Mouse (Mus musculus) gastrocnemius, postnatal 36 days (tissue): ENCODE measurements around the gene Olfr360. TPM values are rescaled to one million over a fixed set of nuclear protein-coding genes. Genes with fewer than 3 reads are reported as not detected.
"Not testable (repeated sequence)": the region's sequence is repeated elsewhere in the genome, so short reads cannot be mapped to it uniquely, and the experiment has no call there.

Source experiments
- DNase-seq, 2 experiments: peaks; one replicate each; pipeline ENCODE4 v3.0.0; 2022
- intact Hi-C: fragments of 180-260 bp; cut with DNase I; formaldehyde crosslinking; loops from one replicate; pipeline ENCODE4 v1.15.1; 2025
- long read RNA-seq, 2 experiments: library from polyadenylated mRNA; stranded (forward); transcript quantifications; one replicate each; pipeline ENCODE4 v2.0.0; 2021
- total RNA-seq, 2 experiments: library from RNA; stranded (reverse); gene quantifications; 2 replicates each; pipeline ENCODE4 v1.2.3; 2021

Olfr360 gene
- total RNA-seq: not detected
- long read RNA-seq, experiment 1: 0 reads
- long read RNA-seq, experiment 2: 0 reads

DNA sequence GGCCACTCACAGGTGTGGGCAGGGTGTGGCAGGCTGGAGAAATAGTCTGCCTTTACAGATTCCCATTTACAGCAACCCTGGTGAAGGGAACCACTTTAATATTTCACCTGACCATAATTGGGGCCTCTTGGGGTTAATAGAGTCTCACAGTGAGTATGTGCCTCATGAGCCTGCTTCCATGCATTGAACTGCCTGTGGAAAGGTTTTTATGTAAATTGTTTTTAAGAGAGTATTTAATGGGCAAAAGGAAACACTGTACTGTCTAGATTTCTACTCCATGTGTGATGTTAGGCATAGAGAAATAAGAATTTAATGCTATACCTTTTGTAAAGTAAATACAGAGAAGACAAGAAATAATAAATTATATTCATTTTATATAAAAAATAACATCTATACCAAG lies at the start of gene Olfr360:
Gene Olfr360, plus strand, starts transcription at position 301 of the 400 bp plus-strand sequence.
- intact Hi-C loops: no loop called here
- DNase-seq: no peak

DNA sequence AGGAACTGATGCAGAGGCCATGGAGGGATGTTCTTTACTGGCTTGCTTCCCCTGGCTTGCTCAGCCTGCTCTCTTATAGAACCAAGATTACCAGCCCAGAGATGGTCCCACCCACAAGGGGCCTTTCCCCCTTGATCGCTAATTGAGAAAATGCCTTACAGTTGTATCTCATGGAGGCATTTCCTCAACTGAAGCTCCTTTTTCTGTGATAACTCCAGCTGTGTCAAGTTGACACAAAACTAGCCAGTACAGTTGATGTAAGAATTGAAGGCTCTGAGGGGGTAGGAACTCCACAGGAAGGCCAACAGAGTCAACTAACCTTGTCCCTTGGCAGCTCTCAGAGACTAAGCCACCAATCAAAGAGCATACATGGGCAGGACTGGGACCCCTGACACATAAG lies 23.6 kb downstream of the Olfr360 start, which contains the start of gene Olfr361:
Gene Olfr361, minus strand, starts transcription at position 101 of the 400 bp plus-strand sequence.
- DNase-seq, intact Hi-C loops: not testable (repeated sequence)

DNA sequence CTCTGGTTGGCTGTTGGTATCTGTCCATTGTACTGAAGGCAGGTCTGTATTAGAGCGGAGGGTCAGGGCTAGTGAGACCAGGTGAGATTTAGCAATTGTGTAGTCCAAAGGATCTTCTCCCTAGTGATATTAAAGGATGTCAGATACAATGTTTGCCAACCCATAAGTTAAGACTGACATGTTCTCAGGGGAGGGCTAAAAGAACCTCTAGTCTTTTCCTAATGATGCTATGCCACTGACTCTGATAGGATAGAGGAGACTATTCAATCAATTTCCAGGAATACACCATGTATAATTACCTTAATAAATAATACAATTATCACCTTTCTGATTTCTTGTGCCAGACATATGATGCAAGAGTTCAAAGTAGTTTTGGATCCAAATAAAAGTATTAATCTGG lies 52.3 kb downstream of the Olfr360 start, which contains the start of gene Olfr362:
Gene Olfr362, minus strand, starts transcription at position 101 of the 400 bp plus-strand sequence.
- intact Hi-C loops: no loop called here

More for the DNA sequence above, 52.3 kb downstream of the Olfr360 start, which contains the start of gene Olfr362:
- no peak for DNase-seq

Other genes with a start within 250 kb of the Olfr360 start
- not detected for gene Olfr3, start 248.7 kb upstream of the Olfr360 start, total RNA-seq
- gene Olfr350, start 219.4 kb upstream of the Olfr360 start, total RNA-seq: not detected
- not detected for gene Olfr351, start 203.1 kb upstream of the Olfr360 start, total RNA-seq
- gene Olfr352, start 197.3 kb upstream of the Olfr360 start, total RNA-seq: not detected
- gene Olfr353, start 172.8 kb upstream of the Olfr360 start, total RNA-seq: not detected
- gene Olfr354, start 160.1 kb upstream of the Olfr360 start, total RNA-seq: not detected
- not detected for gene Olfr355, start 136.8 kb upstream of the Olfr360 start, total RNA-seq
- not detected for gene Olfr356, start 128.6 kb upstream of the Olfr360 start, total RNA-seq
- gene Olfr357, start 71.9 kb upstream of the Olfr360 start, total RNA-seq: not detected
- not detected for gene Olfr358, start 56.4 kb upstream of the Olfr360 start, total RNA-seq
- not detected for gene Olfr361, start 23.5 kb downstream of the Olfr360 start, total RNA-seq
- gene Olfr362, start 52.2 kb downstream of the Olfr360 start, total RNA-seq: not detected
- gene Olfr364-ps1, start 73.6 kb downstream of the Olfr360 start, total RNA-seq: not detected
- not detected for gene Olfr365, start 122.5 kb downstream of the Olfr360 start, total RNA-seq
- gene Olfr366, start 145.8 kb downstream of the Olfr360 start, total RNA-seq: not detected